Mouse (Mus musculus) brain, embryonic 14.5 days (tissue): ENCODE results near the gene Atp6v1b1.

Experiments used
- CTCF ChIP-seq: fragments of 200-500 bp; IDR thresholded peaks from 2 replicates; pipeline ENCODE4 v1.5.1; 2012; ENCODE audit warnings: inconsistent platforms, mild to moderate bottlenecking, moderate library complexity, borderline replicate concordance; ENCODE audit not compliant: insufficient read depth, insufficient read length; ENCODE audit errors: extremely low read depth
- POLR2A ChIP-seq: fragments of 200-500 bp; IDR thresholded peaks from 2 replicates; pipeline ENCODE4 v1.6.1; 2012; ENCODE audit warnings: mild to moderate bottlenecking, inconsistent platforms, borderline replicate concordance; ENCODE audit not compliant: poor library complexity, insufficient read depth, insufficient read length, severe bottlenecking; ENCODE audit errors: extremely low read depth

- TF ChIP-seq CTCF (peak; percentile 84), POLR2A (no peak)
Measured at GRCm38 (mm10) chr6:83750171-83750684, 7.4 kb downstream of the Atp6v1b1 start.
